Mouse (Mus musculus) lung, postnatal 0 days (tissue): ENCODE results near the gene Lig1.

Experiments used
- CTCF ChIP-seq: IDR thresholded peaks from 2 replicates; pipeline ENCODE4 v1.5.1; 2016; ENCODE audit warnings: antibody characterized with exemption, mild to moderate bottlenecking
- EP300 ChIP-seq: IDR thresholded peaks from 2 replicates; pipeline ENCODE4 v1.6.1; 2016; ENCODE audit warnings: antibody characterized with exemption, mild to moderate bottlenecking, control low read depth

- no peak for TF ChIP-seq CTCF
- no peak for TF ChIP-seq EP300
Measured at GRCm38 (mm10) chr7:13297636-13298035, 20.6 kb downstream of the Lig1 start.
